Mouse (Mus musculus) right cerebral cortex, postnatal 36 days (tissue): ENCODE results near the gene Il1r1.

Experiments
- DNase-seq, 2 experiments: peaks; one replicate each; pipeline ENCODE4 v3.0.0; 2022; ENCODE audit warnings: low spot score in 2 of 2, mixed read lengths in 1 of 2

Gene Il1r1

DNA sequence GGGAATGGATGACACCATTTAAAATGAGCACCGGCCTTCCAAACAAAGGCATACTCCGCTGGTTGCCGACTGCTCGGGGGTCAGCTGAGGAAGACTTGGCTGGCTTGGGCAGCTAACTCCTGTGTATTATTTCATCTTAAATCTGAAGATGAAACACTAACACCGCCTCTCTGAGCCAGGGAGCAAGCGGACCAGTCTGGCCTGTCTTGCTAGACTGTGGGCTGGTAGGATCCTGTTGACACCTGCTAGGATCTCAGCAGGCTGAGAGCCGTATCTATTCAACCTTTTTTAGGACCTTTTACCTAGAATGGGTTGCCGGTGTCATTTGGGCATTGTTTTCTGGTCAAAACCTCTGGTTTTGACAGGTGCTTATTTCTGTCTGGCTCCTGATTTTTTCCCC lies 92.8 kb downstream of the Il1r1 start:
- no peak for DNase-seq

DNA sequence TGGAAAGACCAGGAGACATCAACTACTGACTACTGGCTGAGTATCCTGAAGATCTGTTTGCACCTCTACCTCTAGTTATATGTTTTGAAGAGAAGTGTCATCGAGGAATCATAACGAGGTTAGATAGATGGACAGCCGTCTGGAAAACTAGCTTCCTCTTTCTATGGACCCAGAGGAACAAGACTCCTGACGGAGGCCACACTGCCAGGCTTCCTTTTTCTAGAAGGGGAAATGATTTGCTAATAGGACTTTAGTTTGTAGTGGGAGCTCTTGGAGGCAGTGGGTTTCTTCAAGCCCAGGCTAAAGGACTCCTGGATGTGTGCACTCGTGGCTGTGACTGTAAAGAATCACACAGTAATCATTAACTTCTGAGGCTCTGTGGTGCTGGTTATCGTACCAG lies 96.9 kb downstream of the Il1r1 start:
- DNase-seq, result no peak

DNA sequence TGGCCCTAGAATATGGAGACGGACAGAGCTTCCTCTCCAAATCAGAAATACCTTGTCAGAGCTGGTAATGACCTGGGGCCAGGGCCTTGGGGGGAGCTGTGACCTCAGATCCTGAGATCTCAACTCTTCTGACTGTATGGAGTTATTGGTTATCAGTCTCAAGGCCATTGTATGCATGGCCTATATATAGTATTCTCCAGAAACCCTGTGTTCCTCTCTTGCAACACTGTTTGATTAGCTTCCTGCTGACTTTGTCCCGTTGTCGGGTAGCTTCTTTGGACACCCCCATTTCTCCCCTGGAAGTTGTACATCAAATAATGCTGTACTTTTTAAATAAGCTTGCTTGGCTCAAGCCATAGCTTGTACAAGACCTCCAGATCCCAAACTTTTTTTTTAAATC lies 97.7 kb downstream of the Il1r1 start:
- no peak for DNase-seq

DNA sequence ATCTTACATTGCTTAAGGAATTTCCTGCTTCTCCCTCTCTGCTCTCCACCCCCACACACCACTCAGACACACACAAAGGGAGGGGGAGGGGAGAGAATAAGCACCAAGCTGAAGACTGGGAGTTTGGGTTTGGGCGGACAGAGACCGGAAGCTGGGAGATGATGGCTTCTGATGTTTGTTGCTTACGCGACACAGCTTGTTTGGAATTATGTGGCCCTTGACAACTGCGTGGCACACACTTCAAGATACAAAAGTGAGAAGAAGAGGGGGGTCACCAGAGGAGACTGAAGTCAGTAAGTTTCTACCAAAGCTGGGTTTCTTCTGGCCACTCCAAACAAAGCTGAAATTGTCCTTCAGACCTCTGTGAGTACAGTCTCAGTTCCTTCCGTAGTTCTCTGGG lies 99.6 kb downstream of the Il1r1 start, which contains the start of gene Il1rl2:
Gene Il1rl2 (plus strand): TSS at position 154 of the 400 bp plus-strand sequence.
- no peak for DNase-seq

DNA sequence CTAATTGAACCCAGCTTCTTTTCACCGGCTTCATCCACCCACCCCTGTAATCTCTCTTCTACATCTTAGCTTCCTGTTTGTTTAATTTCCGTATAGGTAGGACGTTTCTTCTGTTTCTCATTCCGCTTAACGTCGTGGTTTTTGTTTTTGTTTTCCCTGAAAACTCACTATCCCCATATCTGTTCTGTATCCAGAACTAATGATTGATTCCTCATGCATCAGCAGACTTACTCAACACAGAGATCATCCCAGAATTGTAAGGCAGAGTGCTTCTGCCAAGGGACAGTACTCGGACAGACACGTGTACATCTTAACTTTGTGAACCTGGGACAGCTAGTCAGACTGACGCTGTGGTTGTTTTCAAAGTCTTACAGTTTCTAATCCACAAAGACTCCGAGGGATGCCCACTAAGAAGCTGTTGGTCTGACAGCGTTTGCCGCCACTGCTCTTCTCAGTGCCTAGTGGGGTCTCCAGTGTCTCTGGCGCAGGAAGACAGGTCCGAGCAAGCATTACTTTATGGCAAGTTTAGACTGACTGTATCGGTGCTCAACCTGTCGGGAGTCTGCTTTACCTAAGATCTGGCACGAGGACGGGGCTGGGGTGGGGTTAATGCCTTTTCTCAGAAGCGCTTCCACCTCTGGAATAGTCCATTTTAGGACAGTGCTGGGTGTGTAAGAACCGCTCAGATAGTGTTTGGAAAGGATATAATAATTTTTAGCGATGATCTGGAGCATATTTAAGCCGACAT lies 100.2 kb downstream of the Il1r1 start:
- DNase-seq, result no peak

DNA sequence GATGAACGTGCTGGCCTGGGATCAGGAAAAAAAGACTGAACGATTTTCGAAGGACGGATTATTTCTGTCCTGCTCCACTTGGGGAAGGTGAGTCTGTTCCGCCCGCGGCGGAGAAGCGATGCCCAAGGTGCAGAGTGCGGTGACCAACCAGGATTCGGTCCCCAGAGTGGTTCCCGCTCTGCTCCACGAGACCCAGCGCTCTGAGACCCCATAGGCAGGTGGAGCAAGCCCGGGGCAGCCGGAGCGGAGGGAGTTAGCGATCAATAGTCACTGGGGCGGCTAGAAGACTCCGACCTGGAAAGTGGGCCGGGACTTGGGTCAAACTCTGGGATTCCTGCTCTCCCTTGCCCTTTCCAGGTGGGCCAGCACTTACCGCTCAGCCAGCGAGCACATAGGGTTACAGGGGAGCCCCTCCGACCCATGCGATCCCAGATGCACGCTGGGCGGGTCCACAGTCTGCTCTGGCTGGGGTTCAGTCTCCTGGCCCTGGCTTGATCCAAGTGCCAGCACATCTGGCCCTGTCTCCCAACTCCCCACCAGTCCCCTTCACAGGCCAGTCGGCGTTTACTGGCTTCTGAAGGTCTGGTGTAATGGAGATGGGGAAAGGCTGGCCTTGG lies 100.9 kb downstream of the Il1r1 start:
- no peak for DNase-seq

DNA sequence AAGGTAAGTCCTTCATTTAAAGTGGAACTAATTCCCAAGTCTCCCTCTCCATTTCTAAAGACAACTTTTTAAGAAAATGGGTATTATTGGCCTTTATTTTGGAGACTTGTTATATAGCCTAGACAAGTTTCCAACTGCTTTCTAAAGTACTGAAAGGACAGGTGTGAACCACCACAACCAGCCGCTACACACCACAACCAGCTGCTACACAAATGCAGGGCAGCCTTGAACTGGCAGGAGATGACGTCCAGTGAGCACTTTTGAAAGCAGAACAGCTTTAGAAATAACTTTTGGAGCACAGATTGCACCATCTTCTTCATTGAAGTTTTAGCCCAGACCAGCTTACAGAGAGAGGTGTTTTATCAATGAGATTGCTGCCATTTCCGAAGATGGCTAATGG lies 102.7 kb downstream of the Il1r1 start:
- DNase-seq, result no peak

DNA sequence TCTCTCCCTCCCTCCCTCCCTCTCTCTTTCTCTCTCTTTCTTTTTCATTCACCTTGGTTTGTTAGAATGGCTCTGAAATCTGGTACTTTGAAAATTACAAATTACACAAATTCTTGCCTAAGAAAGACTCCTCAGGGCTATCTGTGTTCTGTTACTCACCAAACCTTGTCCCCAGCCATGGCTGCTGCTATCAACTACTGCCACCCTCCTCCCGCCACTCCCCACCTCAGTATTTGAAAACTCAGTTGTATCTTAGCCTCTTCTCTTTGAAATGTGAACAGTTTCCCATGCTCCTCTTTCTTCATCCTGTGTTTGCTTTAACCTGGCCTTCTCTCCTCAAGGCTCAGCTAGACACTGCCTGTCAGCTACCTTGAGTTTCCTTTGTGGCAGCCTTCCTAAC lies 104.6 kb downstream of the Il1r1 start:
- DNase-seq, result no peak

DNA sequence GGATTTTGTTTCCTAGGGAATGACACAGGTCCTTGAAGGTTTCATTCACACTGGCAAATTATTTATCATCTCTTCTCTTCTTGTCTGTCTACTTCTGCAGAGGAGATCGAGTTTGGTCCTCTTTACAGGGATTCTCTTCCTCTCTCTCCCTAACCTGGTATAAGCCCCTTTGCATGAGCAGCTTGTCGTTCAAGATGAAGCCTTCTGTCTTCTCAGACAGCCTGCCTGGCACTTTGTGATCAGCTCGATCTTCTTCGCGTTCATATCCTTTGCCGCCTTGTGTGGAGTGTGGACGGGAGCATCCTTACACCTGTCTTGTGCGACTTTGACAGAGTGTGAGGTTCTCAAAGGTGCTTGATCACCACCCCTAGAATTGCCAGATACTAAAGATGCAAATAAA lies 105.3 kb downstream of the Il1r1 start:
- DNase-seq, result no peak

DNA sequence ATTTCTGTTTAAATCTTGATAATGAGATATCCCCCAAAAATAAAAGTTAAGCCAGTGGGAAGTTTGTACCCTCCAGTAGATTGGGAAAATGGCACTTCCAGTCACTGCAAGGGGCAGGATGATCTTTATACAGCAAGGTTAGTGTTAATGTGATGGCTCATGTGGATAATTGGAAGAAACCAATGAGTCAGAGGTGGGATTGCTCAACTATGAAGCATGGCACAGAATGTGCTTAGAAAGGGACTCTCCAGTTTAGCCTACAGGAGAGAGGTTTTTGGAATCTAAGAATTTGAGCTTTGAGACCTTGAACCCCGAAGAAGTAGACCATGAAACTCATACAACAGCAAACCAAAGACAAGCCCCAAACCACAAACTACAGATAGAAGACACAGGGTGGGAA lies 114.5 kb downstream of the Il1r1 start:
- DNase-seq, result no peak

DNA sequence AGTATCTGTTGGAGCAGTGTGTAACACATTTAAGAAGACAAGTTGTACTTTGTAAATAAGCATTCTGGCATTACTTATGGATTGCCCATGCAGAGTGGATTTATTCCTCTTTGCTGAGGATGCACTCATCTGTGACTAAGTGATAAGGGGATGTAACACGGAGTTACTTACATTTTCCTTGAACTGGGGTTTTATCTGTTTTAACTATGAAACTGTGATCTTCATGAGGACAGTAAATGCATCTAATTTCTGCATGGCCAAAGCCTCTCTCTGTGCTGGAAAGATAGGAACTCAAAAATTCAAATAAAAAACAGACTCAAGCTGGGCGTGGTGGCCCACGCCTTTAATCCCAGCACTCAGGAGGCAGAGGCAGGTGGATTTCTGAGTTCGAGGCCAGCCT lies 115.2 kb downstream of the Il1r1 start:
- DNase-seq, result no peak

DNA sequence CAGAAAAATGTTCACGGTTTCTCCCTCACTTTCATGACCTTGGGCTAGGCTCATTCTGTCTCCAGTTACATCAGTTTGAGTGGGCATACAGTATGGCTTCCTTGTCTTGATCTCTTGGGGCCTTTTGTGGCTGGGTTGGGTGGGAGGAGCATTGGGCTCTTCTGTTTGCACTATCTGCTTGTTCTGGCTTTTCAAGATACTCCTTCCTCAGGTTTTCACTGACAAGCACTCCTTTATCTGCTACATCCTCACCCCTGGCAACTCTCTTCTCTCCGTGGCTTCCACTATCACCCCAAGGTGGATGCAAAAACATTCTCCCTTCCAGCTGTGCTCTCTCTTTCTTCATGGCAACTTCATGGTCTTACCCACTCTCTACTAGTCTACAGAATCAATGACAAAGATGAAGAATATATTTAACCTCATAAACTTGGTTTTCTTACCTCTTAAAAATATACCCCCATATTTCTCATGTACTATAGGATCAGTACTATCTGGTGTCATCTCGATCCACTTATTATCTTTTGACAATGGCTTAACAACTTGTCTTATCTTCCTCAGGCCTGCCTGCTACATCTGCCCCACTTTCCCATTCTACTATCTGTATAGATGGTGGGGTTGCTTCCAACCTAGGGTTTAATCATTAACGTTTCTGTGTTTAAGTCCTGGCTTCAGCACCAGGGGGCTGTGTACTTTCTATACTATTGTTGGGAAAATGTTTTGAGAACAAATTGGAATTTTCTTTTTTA lies 127.5 kb downstream of the Il1r1 start:
- DNase-seq, result no peak

DNA sequence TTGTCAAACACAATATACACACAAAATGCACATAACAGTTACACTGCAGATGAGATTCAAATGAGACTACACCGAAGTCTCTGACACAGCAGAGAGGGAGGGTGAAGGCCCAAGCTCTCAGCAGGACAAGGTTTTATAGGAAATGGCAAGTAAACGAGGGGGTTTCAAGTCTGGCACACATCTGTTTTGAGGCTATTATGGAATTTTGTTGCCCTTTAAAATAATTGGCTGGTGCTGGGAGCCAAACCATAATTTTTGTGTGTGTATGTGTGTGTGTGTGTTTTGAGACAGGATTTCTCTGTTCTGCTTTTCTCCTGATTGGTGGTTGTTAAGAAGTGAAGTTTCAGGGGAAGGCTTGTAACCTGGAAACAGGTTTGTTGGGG lies 128.0 kb downstream of the Il1r1 start:
- DNase-seq, result no peak

DNA sequence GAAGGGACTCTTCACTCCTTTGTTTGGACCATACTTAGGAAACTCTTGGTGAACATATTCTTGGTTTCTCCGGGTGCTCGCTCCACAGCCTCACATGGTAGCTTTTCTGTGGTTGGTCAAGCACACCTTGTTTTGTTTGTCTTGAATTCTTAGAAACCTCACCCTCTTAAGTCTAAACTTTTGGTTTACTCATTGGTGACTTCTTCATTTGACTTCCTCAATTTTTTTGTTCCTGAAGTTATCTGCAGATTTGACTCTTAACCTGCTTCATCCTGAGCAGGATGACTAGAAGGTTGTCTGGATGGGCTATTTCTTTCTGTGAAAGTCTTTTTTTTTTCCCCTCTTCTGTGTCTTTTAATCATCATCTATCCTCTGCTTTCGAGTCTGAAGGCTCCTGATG lies 129.8 kb downstream of the Il1r1 start:
- DNase-seq, result no peak

DNA sequence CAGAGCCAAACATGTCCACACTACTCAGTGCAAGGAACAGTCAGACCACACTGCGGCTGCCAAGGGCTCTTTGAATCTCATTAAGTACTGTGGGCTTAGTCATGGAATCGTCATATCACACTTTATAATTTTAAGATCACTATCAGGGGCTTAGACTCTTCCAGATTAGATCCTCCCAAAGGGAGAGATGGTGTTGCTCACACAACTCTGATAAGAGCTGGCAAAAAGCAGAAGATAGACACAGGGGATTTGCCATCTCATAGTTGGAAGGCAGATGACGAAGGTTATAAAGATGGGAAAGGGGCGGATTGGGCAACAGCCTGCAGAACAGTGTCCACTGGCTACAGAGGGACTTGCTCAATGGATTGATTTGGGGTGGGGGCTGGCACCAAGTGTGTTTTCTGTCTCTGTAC lies 130.6 kb downstream of the Il1r1 start:
- DNase-seq, result no peak

DNA sequence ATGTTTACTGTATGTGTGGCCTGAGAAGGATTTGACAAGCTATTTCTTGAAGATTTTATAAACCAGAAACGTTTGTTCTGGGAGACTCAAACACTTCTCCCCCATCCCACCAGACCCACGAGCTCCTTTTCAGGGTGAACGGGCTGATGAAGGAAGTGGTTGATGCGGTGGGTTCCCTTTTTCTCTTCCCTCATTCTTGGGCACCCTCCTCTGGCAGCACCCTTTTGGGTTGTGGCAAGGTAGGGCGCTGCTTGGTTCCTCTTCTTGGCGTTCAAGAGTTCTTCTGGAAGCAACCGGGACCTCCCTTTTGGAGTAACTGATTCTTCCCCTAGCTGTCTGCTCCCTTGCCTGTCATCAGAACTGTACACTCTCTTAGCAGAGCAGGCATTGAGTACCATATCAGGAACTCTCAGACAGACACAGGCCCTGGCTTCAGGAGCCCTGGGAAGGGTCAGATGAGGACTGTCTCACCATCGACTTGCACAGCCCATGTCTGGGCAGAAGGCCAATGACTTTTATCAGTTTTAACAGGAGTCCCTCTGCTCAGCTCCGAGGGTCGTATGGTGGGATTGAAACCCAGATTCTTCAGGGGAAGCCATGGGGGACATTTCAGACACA lies 131.1 kb downstream of the Il1r1 start:
- no peak for DNase-seq

DNA sequence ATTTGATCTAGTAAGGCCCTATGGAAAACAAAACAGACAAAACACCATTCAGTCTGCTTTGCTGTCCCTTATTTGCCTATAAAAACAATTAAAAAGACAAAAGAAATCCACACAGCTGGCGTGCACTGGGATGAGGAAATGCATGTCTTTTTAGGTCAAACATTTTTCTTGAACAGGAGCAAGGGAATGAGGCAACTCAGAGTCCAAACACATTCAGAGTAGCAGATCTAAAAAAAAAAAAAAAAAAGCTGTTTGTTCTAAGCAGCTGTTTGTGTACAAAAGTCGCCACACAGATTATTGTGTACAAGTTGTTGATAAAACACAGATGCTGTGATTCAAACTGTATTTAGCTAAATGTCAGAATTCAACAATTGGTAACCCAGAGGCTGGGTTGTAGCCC lies 133.0 kb downstream of the Il1r1 start:
- DNase-seq, result no peak

DNA sequence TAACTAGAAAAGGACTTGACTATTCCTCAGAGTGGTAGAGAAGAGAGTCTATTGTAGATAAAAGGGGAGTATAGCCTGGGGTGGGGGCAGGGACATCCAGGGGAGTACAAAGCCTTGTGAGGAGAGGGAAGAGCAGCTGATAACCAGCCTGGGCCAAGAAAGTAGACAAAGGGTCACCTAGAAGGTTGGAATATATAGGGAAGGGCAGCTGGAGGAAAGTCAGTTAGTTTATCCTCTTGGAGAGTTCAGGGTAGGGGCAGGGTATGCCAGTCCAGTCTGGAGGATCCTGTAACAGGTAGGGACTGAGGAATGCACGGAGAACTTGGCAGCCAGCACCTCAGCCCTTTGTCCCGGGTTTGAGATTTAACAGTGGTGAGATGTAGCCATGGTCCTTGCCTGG lies 133.5 kb downstream of the Il1r1 start:
- DNase-seq, result no peak

DNA sequence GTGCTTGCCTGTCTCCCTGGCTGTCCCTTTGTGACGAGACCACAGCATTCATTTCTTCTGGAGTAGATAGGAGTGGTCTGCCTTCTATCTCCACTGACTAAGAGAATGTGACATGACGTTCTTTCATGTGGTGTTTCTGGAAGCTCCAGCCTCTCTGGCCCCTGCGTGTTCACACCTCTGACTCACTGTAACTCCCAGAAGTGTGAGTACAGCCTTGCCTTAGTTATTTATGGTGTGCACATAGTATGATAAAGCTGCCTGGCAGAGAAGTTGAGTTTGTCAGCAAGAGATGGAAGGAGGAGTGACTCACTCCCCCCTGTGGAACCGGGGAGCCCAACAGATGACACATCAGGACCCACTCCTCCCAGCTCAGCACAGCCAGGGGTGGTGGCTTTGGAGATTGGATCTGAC lies 133.9 kb downstream of the Il1r1 start:
- peak; percentile 34 to 69 for DNase-seq

DNA sequence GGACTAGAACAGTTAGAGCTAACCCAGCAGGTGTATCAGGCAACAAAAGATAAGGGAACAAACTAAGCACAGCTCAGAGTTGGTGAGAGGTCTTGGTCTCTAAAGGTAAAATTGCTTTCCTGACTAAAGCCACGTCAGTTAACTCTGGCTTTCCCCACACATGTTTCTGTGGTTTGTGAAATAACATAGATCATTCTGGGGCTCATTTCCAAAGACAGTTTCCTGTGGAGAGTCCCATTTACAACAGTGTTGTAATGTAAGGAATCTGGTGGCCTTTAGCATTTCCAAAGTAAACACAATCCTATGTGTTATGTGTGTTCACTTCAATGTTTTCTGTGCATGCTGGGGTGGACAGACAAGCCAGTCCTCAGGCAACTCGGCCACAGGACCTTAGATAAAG lies 134.9 kb downstream of the Il1r1 start:
- no peak for DNase-seq

DNA sequence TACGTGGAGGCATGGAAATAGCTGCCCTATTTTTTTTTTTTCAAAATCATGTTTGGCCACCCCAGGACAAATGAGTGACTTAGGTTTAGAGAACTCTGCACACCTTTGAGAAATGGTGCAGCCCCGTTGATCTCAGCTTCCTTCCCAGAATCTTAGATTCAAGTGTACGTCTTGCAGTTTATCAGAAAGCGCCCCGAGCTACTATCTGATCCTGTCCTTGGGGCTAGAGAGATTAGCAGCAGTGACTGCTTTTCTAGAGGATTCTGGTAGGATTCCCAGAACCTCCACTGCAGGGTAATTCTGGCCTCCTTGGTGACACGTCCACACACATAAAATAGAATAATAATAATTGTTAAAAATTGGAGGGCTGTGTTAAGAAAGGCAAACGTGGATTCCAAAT lies 136.1 kb downstream of the Il1r1 start:
- DNase-seq, result no peak

DNA sequence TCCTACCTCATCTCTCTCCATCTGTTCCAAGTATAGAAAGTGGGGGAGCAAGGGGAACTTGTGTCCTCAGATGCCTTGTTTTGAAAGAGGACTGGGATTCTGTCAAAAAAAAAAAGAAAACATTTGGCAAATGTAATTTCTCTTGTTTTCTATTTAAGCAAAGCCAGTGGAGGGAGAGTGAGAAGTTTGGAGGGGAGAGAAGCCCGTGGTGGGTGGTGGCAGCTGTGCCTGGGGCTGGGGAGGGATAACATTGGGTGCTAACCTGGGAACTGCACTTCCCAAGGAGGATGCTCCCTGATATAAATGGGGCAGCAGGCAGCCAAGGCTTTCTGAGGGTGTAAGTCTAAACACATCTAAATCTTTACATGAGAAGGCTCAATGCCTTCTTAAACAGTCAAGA lies 136.7 kb downstream of the Il1r1 start:
- no peak for DNase-seq

DNA sequence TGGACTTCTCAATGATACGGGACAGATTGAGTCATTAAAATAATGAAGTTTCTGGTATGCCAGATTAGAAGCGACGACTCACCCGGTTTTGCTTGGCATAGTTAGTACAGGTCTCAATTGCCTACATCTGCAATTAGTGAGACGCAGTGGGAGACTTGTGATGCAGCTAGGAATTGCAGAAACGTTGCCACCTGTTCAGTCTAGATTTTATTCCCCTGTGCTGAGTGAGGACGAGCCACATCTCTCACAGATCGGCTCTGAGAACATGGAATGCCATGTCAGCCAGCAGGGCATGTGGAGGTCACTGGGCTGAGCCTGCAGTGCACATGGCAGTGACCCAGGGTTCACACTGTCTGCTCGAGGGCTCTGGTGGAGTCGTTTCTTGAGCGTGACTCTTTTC lies 137.9 kb downstream of the Il1r1 start:
- no peak for DNase-seq
